ENCODE assay signal across 8 mouse cellular contexts in the genomic region with DNA sequence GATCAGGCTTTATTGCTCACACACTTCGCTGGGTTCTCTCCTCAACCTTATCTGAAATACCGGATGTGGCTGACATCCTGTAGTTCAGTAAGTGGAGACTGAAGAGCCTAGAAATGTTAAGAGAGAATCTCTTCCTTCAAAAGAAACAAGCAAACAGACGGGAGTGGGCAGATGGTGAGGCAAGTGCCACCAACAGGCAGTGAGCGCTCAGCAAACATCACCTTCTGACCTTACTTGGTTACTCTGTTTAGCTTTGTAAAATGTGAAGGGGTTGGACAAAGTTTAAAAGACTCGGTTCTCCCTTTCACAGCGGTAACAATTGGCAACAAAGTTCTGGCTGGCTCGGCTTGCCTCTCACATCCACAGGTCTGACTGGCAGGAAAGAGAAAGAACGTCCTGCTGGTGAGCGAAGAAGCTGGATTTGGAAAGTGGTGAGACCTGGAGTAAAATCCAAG.
DNase-seq lines count a peak whose midpoint lies in the region.

No protein-coding gene starts in this region.

- DNase-seq in MEL-GATA-1-ER (ENCODE audit: extremely low read depth, low read depth), result peak; percentile 97
- DNase-seq in embryo, embryonic 10.5 days (ENCODE audit: low spot score), result peak; percentile 35
- DNase-seq in kidney, postnatal 14 days, result peak; percentile 15
- peak; percentile 5 for DNase-seq in mesoderm, embryonic 11.5 days (ENCODE audit: low read depth, low spot score)
- DNase-seq in cerebellum, adult 8-10 months, result no peak
- DNase-seq in ovary, postnatal 10 days (ENCODE audit: low spot score), result no peak
- DNase-seq in layer of hippocampus, adult 11-12 months (ENCODE audit: low spot score), result no peak
- no peak for DNase-seq in layer of hippocampus, adult 9-10 months (ENCODE audit: low spot score)

Comparison
In these comparisons a context has a peak if more than half of its experiments do, and no peak if none do; other contexts are left out.
1. DNase-seq: peak in MEL-GATA-1-ER (single experiment), embryo, embryonic 10.5 days (single experiment), kidney, postnatal 14 days (single experiment) and mesoderm, embryonic 11.5 days (single experiment); none in cerebellum, adult 8-10 months (single experiment), ovary, postnatal 10 days (single experiment), layer of hippocampus, adult 11-12 months (single experiment) and layer of hippocampus, adult 9-10 months (single experiment).